Mouse (Mus musculus) lung, postnatal 10 days (tissue): ENCODE measurements at regions not wholly inside any gene's neighbourhood (a gene's known extent, or its start where the extent isn't known, plus 50 kb on each side); places are given as distances from the start of the nearest gene placed in this dataset.

Experiments
- DNase-seq: peaks from one replicate; pipeline ENCODE4 v3.0.0; 2021

DNA sequence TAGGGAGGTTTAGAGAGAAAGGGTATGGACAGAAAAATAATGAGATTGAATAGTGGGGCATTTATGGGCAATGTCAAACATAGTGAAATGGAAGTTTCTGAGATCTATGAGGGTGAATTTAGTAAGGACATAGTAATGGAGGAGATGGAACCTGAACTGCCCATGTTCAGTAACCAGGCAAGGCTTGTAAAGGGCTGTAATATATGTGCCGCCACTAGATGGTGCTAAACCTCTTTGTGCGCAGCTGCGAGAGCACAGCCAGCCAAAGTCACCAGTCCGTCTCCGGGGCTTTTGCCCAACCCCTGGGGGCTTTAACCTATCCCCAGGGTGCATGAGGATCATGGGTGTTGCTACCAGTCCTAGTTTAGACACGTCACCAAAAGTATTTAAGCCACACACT lies 77.7 kb upstream of the Vmn2r25 start:
- peak; percentile 35 for DNase-seq

DNA sequence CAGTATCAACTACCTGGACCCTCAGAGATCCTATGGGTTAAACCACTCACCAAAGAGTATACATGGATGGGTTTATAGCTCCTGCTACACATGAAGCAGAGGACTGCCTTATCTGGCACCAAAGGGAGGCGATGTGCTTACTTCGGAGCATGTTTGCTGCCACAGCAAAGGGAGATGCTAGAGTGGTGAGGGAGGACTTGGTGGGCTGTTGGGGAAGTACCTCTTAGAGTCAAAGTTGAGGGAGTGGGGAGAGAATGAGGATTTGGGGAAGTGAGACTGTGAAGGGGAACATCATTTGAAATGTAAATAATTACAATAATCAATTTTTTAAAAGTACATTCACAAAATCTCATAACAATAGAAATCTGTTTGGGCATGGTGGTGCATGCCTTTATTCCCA lies 84.7 kb upstream of the Vmn2r25 start:
- DNase-seq: no peak

DNA sequence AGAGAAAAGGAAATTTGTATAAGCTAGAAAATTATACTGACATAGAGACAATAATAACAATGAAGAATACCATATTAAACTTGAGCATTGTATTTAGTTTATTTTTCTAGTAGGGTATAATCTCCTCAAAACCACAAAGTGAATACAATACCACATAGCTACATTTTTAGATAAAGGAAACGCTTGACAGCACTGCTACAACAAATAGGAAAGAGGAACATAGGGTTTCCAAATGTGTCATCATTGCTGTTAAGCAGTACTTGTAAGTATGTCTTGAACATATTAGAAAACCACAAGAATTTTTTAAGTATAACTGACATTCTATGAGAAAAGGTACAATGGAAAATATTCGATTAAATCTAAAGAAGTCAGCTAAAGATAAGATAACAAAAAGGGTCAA lies 63.0 kb upstream of the Vmn2r26 start:
- DNase-seq: no peak

DNA sequence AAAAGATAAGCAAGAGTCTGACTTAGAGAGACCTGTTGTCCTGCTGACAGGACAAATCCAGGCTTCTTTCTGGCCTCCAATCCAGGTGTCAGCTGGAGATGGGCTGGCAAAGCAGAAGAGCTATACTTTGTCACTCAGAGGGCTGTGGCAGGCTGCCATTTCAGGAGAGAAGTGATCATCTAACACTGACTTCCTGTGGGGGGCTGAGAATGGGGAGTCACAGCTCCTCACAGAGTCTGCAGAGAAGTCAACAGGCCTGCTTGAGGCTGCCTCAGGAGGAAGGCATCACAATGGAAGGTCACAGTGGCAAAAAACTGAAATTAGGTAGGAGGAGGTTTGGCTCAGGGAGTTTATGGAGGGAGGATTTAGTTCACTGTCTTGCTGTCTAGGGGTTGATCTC lies 53.2 kb upstream of the Vmn2r26 start:
- DNase-seq: no peak
